Mouse (Mus musculus): ENCODE results near the gene Dnajb1. TPM values are rescaled to one million over a fixed set of nuclear protein-coding genes. Genes with fewer than 3 reads are reported as not detected.
"Not testable (repeated sequence)": the region's sequence is repeated elsewhere in the genome, so short reads cannot be mapped to it uniquely, and the experiment has no call there.

Gene Dnajb1
- polyA plus RNA-seq, 1 experiment from 2014 or later, result 85.7 TPM

DNA sequence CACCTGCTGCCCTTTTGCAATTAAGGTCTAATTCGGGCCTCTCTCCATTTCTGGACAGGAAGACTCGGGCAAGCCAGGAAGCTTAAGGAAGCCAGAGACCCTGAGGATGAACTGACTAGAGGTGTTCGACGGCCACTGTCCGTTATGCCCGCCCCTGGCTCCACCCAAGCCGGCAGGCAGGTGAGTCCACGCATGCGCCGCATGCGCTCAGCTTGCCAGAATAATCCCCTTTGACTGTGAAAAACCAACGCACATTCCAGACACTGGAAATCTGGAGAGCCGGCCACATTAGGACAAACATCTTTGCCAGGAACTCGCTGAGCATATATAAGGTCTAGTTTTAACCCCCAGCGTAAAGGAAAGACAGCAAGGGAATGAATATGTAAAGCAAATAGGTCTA lies 24.8 kb upstream of the Dnajb1 start:
- no peak overlapping the region for H3K27ac ChIP-seq (replicated peaks)
- 91% methylated on average over 15 of the region's 15 CpGs for WGBS
- no peaks in the 10 kb centered on the region for H3K9me3 ChIP-seq (replicated peaks)
- peaks cover 80% of the 10 kb centered on the region for H3K36me3 ChIP-seq
- no peaks in the 10 kb centered on the region for H3K27me3 ChIP-seq (ENCODE audit: low read depth, poor library complexity, severe bottlenecking)
- DNase-seq (ENCODE audit: low spot score), result no peak
- peaks cover 39% of the 10 kb centered on the region for H3K4me1 ChIP-seq
- H3K4me3 ChIP-seq, result no peak overlapping the region

DNA sequence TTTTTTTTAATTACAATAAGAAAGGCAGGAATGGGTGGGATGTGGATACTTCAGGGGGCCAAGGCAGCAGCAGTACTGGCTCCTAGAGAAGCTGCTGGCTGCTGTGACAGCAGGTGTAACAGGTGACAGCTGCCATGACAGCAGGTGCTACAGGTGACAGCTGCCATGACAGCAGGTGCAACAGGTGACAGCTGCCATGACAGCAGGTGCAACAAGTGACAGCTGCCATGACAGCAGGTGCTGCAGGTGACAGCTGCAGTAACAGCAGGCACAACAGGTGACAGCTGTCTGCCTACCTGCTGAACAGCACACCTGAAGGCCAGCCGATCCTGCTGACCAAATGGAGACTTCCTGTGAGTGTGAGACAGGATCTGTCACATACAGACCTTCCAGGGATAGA lies 23.2 kb upstream of the Dnajb1 start:
- Histone ChIP-seq H3K27ac (replicated peaks) (no peak overlapping the region), H3K4me1 (peaks cover 25% of the 10 kb centered on the region), H3K27me3 (ENCODE audit: low read depth, poor library complexity, severe bottlenecking) (no peaks in the 10 kb centered on the region), H3K36me3 (peaks cover 85% of the 10 kb centered on the region), H3K9me3 (replicated peaks) (no peaks in the 10 kb centered on the region), H3K4me3 (no peak overlapping the region)
- WGBS, result 96% methylated on average over 1 of the region's 1 CpGs
- DNase-seq (ENCODE audit: low spot score), result no peak

GRCm38 (mm10) chr8:83585333-83585732 lies 22.7 kb upstream of the Dnajb1 start:
- Histone ChIP-seq H3K9me3 (replicated peaks) (no peaks in the 10 kb centered on the region), H3K4me1 (peaks cover 21% of the 10 kb centered on the region), H3K27me3 (ENCODE audit: low read depth, poor library complexity, severe bottlenecking) (no peaks in the 10 kb centered on the region), H3K36me3 (peaks cover 85% of the 10 kb centered on the region), H3K27ac (replicated peaks) (no peak overlapping the region), H3K4me3 (no peak overlapping the region)
- DNase-seq (ENCODE audit: low spot score), result no peak
- WGBS, result 85% methylated on average over 3 of the region's 3 CpGs

GRCm38 (mm10) chr8:83587644-83588043 lies 20.3 kb upstream of the Dnajb1 start:
- H3K4me1 ChIP-seq, result peaks cover 24% of the 10 kb centered on the region
- H3K4me3 ChIP-seq, result no peak overlapping the region
- peaks cover 93% of the 10 kb centered on the region for H3K36me3 ChIP-seq
- H3K27ac ChIP-seq (replicated peaks), result no peak overlapping the region
- WGBS, result 83% methylated on average over 6 of the region's 6 CpGs
- no peak for DNase-seq (ENCODE audit: low spot score)
- H3K27me3 ChIP-seq (ENCODE audit: low read depth, poor library complexity, severe bottlenecking), result no peaks in the 10 kb centered on the region
- H3K9me3 ChIP-seq (replicated peaks), result no peaks in the 10 kb centered on the region

GRCm38 (mm10) chr8:83588886-83589285 lies 19.1 kb upstream of the Dnajb1 start:
- Histone ChIP-seq H3K4me3 (no peak overlapping the region), H3K27me3 (ENCODE audit: low read depth, poor library complexity, severe bottlenecking) (no peaks in the 10 kb centered on the region), H3K9me3 (replicated peaks) (no peaks in the 10 kb centered on the region), H3K36me3 (peaks cover 81% of the 10 kb centered on the region), H3K27ac (replicated peaks) (no peak overlapping the region), H3K4me1 (peaks cover 28% of the 10 kb centered on the region)
- no peak for DNase-seq (ENCODE audit: low spot score)
- 95% methylated on average over 5 of the region's 5 CpGs for WGBS

- whole genome bisulfite sequencing, result 91% methylated on average over 7 of the region's 7 CpGs
- Histone ChIP-seq H3K27me3 (ENCODE audit: low read depth, poor library complexity, severe bottlenecking) (no peaks in the 10 kb centered on the region), H3K36me3 (peaks cover 64% of the 10 kb centered on the region), H3K9me3 (replicated peaks) (no peaks in the 10 kb centered on the region), H3K4me3 (no peak overlapping the region), H3K27ac (replicated peaks) (no peak overlapping the region), H3K4me1 (peaks cover 32% of the 10 kb centered on the region)
- DNase-seq (ENCODE audit: low spot score), result no peak
Observed at GRCm38 (mm10) chr8:83590488-83591023, 17.4 kb upstream of the Dnajb1 start.

- 79% methylated on average over 3 of the region's 3 CpGs for WGBS
- Histone ChIP-seq H3K27ac (replicated peaks) (peak overlapping the region; percentile 57), H3K4me3 (peak overlapping the region; percentile 82), H3K9me3 (replicated peaks) (no peaks in the 10 kb centered on the region), H3K36me3 (peaks cover 43% of the 10 kb centered on the region), H3K27me3 (ENCODE audit: low read depth, poor library complexity, severe bottlenecking) (no peaks in the 10 kb centered on the region), H3K4me1 (peaks cover 32% of the 10 kb centered on the region)
- no peak for DNase-seq (ENCODE audit: low spot score)
Observed at GRCm38 (mm10) chr8:83592682-83593081, 15.3 kb upstream of the Dnajb1 start.

DNA sequence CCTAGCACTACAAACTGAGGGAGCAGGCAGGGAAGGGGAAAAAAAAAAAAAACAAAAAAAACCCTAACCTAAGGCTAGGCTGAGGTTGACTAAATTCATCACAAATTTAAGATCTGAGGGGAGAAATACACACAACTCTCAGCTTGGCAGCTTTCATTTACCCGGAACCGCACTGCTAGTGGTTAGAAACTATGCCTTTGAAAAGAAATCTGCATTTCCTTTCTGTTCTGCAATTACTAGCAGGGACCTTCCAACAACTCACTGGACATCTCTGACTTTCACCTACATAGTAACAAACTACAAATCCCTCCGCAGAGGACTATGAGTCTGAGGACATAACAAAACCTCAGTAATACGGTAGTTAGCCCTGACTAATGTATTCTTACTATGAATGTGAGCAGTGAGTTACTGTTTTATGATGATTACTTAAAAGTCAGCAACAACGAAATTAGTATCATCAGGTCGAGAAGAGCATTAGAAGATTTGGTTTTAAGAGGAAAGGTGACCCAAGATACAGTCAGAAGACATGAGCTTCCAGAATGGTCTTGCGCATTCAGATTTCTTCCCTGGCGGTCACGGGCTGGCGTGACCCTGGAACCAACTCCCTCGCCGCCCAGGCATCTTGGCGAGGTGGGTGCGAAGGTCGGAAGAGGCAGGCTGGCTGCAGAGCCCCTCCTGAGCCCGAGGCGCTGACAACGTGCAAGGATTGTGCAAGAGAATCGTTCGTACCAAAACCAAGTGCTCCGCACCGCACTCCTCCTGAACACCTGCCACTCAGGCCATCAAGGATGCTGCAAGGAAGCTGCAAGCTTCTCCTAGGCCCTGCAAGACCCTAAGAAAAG lies 14.4 kb upstream of the Dnajb1 start:
- Histone ChIP-seq H3K4me3 (peak overlapping the region; percentile 82), H3K9me3 (replicated peaks) (no peaks in the 10 kb centered on the region), H3K27ac (replicated peaks) (peak overlapping the region; percentile 96), H3K36me3 (peaks cover 34% of the 10 kb centered on the region), H3K4me1 (peaks cover 33% of the 10 kb centered on the region), H3K27me3 (ENCODE audit: low read depth, poor library complexity, severe bottlenecking) (no peaks in the 10 kb centered on the region)
- no peak for DNase-seq (ENCODE audit: low spot score)
- 7% methylated on average over 22 of the region's 22 CpGs for WGBS

DNA sequence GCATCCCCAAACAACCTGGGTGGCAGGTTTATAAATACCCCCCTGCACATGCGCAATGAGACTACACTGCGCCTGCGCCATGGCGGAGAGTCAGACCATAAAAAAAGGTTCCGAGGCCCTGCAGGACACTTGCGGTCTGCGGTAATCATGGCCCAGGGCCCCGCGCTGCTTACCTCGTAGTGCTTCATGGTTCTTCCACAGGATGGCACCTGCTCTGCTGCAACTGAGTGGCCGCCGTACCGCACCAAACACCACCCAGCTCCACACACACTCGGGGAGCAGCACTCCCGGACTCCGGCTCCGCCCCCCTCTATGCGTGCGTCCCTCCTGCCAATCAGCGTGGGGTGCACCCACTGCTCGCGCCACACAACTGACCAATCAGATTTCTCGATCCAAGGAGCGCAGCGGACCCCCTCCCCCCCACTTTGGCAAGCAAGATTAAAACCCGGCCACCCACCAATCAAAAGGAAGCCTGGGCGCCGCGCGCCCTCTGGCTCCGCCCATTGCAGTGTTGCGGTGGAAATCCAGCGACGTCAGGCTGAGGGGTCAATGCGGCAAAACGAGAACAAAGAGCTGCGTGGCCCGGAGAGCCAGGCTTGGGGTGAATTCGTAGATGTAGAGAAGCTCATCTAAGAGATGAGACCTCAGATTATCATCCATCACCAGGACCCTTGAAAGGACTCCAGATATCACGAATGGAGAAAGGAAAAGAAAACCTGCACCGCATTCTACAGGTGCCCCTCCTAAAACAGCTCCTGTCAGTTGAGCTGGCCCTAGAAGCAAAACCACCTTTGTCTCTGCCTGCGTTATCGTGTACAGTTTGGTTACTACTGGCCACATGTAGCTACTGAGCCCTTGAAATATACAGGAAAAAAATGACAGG lies 13.6 kb upstream of the Dnajb1 start:
- Histone ChIP-seq H3K9me3 (replicated peaks) (no peaks in the 10 kb centered on the region), H3K36me3 (peaks cover 26% of the 10 kb centered on the region), H3K4me3 (peak overlapping the region; percentile 82), H3K27ac (replicated peaks) (peak overlapping the region; percentile 96), H3K27me3 (ENCODE audit: low read depth, poor library complexity, severe bottlenecking) (no peaks in the 10 kb centered on the region), H3K4me1 (peaks cover 34% of the 10 kb centered on the region)
- under 1% methylated on average over 43 of the region's 43 CpGs for WGBS
- peak; percentile 99 for DNase-seq (ENCODE audit: low spot score)

DNA sequence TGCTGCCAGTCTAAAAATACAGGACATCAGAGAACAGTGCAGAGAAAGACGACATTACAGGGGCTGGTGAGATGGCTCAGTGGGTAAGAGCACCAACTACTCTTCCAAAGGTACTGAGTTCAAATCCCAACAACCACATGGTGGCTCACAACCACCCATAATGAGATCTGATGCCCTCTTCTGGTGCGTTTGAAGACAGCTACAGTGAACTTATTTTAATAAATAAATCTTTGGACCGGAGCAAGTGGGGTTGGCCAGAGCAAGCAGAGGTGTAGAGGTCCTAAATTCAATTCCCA lies 13.0 kb upstream of the Dnajb1 start:
- H3K9me3 ChIP-seq (replicated peaks); H3K27me3 ChIP-seq (ENCODE audit: low read depth, poor library complexity, severe bottlenecking); DNase-seq (ENCODE audit: low spot score): not testable (repeated sequence)
- peaks cover 20% of the 10 kb centered on the region for H3K36me3 ChIP-seq
- peaks cover 34% of the 10 kb centered on the region for H3K4me1 ChIP-seq
- peak overlapping the region; percentile 82 for H3K4me3 ChIP-seq
- 64% methylated on average over 3 of the region's 3 CpGs for WGBS
- peak overlapping the region; percentile 96 for H3K27ac ChIP-seq (replicated peaks)

DNA sequence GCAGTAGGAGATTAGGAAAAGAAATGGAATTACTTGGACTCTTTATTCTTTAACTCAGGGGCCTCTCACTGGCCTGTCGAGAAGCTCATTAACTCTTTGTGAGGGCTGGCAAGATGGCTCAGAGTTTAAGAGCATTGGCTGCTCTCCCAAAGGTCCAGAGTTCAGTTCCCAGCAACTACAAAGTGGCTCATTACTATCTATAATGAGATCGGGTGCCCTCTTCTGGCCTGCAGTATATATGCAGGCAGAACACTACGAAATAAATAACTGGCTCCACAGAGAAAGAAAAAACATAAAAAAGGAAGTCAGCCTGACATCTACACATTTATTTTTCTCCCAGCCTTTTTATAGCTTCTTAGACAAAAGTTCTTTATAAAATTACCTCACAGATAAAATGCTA lies 11.6 kb upstream of the Dnajb1 start:
- Histone ChIP-seq H3K4me3 (no peak overlapping the region), H3K9me3 (replicated peaks) (no peaks in the 10 kb centered on the region), H3K36me3 (peaks cover 10% of the 10 kb centered on the region), H3K27ac (replicated peaks) (no peak overlapping the region), H3K4me1 (peaks cover 30% of the 10 kb centered on the region), H3K27me3 (ENCODE audit: low read depth, poor library complexity, severe bottlenecking) (no peaks in the 10 kb centered on the region)
- 21% methylated on average over 3 of the region's 3 CpGs for WGBS
- no peak for DNase-seq (ENCODE audit: low spot score)

DNA sequence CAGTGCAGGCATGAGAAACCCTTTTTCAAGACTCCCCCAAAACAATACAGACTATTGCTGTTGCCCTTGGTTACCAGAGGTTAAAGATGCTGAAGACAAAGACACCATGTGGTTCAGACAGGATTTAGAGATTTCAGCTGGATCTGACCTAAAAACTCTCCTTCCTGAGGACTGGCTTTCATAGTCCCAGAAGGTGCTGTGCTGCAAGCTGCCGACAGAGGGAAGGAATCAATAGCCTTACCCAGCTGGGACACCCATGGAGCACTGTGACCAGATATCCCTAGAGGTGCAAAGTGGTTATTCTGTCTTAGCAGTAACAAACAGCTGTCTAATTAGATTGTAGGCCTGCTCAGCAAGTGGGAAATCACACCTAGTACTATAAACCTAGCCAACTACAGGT lies 9.8 kb upstream of the Dnajb1 start:
- Histone ChIP-seq H3K4me3 (no peak overlapping the region), H3K4me1 (peaks cover 14% of the 10 kb centered on the region), H3K36me3 (no peaks in the 10 kb centered on the region), H3K27me3 (ENCODE audit: low read depth, poor library complexity, severe bottlenecking) (no peaks in the 10 kb centered on the region), H3K9me3 (replicated peaks) (no peaks in the 10 kb centered on the region), H3K27ac (replicated peaks) (no peak overlapping the region)
- peak; percentile 43 for DNase-seq (ENCODE audit: low spot score)
- 0% methylated on average over 1 of the region's 1 CpGs for WGBS

DNA sequence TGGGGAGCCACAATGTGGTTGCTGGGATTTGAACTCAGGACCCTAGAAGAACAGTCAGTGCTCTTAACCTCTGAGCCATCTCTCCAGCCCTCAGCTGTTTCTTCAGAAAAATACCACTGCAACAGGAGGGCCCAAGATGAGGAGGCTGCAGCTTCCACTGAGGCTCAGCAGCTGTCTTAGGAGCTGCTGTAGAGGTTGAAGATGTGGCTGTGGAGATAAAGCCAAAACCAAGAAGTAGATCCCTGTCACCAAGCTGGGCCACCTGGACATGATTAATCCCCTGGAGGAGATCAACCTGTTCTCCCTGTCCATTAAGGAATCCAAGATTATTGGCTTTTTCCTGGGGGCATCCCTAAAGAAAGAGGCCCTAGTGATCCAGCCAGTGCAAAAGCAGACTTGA lies 8.2 kb upstream of the Dnajb1 start:
- Histone ChIP-seq H3K36me3 (no peaks in the 10 kb centered on the region), H3K27ac (replicated peaks) (no peak overlapping the region), H3K27me3 (ENCODE audit: low read depth, poor library complexity, severe bottlenecking) (no peaks in the 10 kb centered on the region), H3K4me3 (no peak overlapping the region), H3K9me3 (replicated peaks) (no peaks in the 10 kb centered on the region), H3K4me1 (peaks cover 9% of the 10 kb centered on the region)
- DNase-seq (ENCODE audit: low spot score), result no peak
